Mouse (Mus musculus): ENCODE data around the gene C530008M17Rik.

- TF ChIP-seq GATA1 (IDR thresholded peaks at IDR 0.05; ENCODE audit: borderline replicate concordance, low read length) (no peak), FLI1 (IDR thresholded peaks at IDR 0.05; ENCODE audit: low read length) (no peak)
These were observed 57.4 kb downstream of the C530008M17Rik start for GRCm38 (mm10) chr5:76713743-76714142.
